Mouse (Mus musculus) bone marrow, adult 2 months (tissue): Measurements from ENCODE around the gene Fntb.

Experiments used
- CTCF ChIP-seq: fragments of 200-500 bp; IDR thresholded peaks from 2 replicates; pipeline ENCODE4 v1.5.1; 2011; ENCODE audit warnings: low read length, control low read depth; ENCODE audit not compliant: control insufficient read depth, insufficient read depth
- POLR2A ChIP-seq: fragments of 200-500 bp; IDR thresholded peaks from 2 replicates; pipeline ENCODE4 v1.6.1; 2011; ENCODE audit warnings: low read depth, mild to moderate bottlenecking, control low read depth, low read length, borderline replicate concordance; ENCODE audit not compliant: control insufficient read depth

GRCm38 (mm10) chr12:76950330-76950729, 184.9 kb downstream of the Fntb start:
- no peak for TF ChIP-seq POLR2A
- TF ChIP-seq CTCF, result no peak
